Mouse (Mus musculus) ES-Bruce4 (cell line): ENCODE data around the gene Prkce.

Source experiments
- CTCF ChIP-seq: IDR thresholded peaks from one replicate; pipeline ENCODE4 v1.8.1; 2011; ENCODE audit warnings: low read depth, low read length
- EP300 ChIP-seq: IDR thresholded peaks from 2 replicates; pipeline ENCODE4 v1.6.1; 2011; ENCODE audit warnings: low read depth, low read length; ENCODE audit not compliant: insufficient read depth
- POLR2A ChIP-seq: IDR thresholded peaks from one replicate; pipeline ENCODE4 v1.8.1; 2011; ENCODE audit warnings: low read length; ENCODE audit not compliant: insufficient read depth

- no peak for TF ChIP-seq CTCF
- no peak for TF ChIP-seq EP300
- no peak for TF ChIP-seq POLR2A
Observed at GRCm38 (mm10) chr17:86261067-86261466, 93.5 kb downstream of the Prkce start.
